Mouse (Mus musculus) monocyte, adult 5-6 weeks (primary cell): ENCODE results near the gene Vmn1r62. TPM values are rescaled to one million over a fixed set of nuclear protein-coding genes. Genes with fewer than 3 reads are reported as not detected.
"Not testable (repeated sequence)": the region's sequence is repeated elsewhere in the genome, so short reads cannot be mapped to it uniquely, and the experiment has no call there.

Experiments used
- ATAC-seq: fragments of 153-309, 156-312 bp; replicated peaks from 2 replicates; pipeline ENCODE4 v1.8.0; 2017; ENCODE audit warnings: mild to moderate bottlenecking; ENCODE audit not compliant: low TSS enrichment, insufficient number of reproducible peaks, severe bottlenecking, poor library complexity, low FRiP score
- total RNA-seq: library from RNA; stranded (forward); fragments of 200-1000, 200-491, 200-594 nt; gene quantifications from 3 replicates; pipeline ENCODE4 v1.2.3, GENCODE M21; 2017

The Vmn1r62 gene
- total RNA-seq = not detected in 3 replicates

GRCm38 (mm10) chr7:5673331-5673730 is at the start of gene Vmn1r62:
TSS of gene Vmn1r62 (plus strand) at chr7:5673631.
- not testable (repeated sequence) for ATAC-seq

Other genes starting within 250 kb of the Vmn1r62 start
- gene Vmn1r59, start 216.9 kb upstream of the Vmn1r62 start, total RNA-seq = not detected in 3 replicates
- 0.85 TPM in 1 of 3 replicates, not detected in the others for gene Vmn2r28, start 179.7 kb upstream of the Vmn1r62 start, total RNA-seq
- not detected in 3 replicates for gene Vmn1r60, start 126.3 kb upstream of the Vmn1r62 start, total RNA-seq
- gene Vmn1r61, start 60.3 kb upstream of the Vmn1r62 start, total RNA-seq = not detected in 3 replicates
- not detected in 3 replicates for gene Vmn1r63, start 131.8 kb downstream of the Vmn1r62 start, total RNA-seq
- gene Vmn1r64, start 210.9 kb downstream of the Vmn1r62 start, total RNA-seq = not detected in 3 replicates